Mouse (Mus musculus) brain, adult 10 weeks (tissue): ENCODE measurements around the gene Camsap3. TPM values are rescaled to one million over a fixed set of nuclear protein-coding genes. Genes with fewer than 3 reads are reported as not detected.

ENCODE experiments used
- polyA plus RNA-seq: library from polyadenylated mRNA; stranded (reverse); fragments of 350-450 nt; fragmentation: Illumina TruSeq; extraction: RNeasy Lipid Tissue Mini Kit (QIAGEN cat#74804); gene quantifications from one replicate; pipeline ENCODE4 v1.2.3, GENCODE M21; 2015; ENCODE audit warnings: low read depth, low replicate concordance

Gene Camsap3
- 25.7 TPM for polyA plus RNA-seq

GRCm38 (mm10) chr8:3586993-3587390 is at the start of gene Camsap3:
Camsap3 (plus strand) TSS chr8:3587293.

GRCm38 (mm10) chr8:3567641-3568371 is 19.3 kb upstream of the Camsap3 start, which contains the start of gene C330021F23Rik:
C330021F23Rik (plus strand) TSS chr8:3567990.

GRCm38 (mm10) chr8:3621199-3621970 is 34.3 kb downstream of the Camsap3 start, which contains the start of the genes Xab2 and Pet100:
Xab2 (minus strand) TSS chr8:3621316.
Pet100 (plus strand) TSS chr8:3621548.

GRCm38 (mm10) chr8:3625445-3625844 is 38.4 kb downstream of the Camsap3 start, which contains the start of gene Pcp2:
Pcp2 (minus strand) TSS chr8:3625545.

GRCm38 (mm10) chr8:3630647-3631477 is 43.8 kb downstream of the Camsap3 start, which contains the start of gene Stxbp2:
Stxbp2 (plus strand) TSS chr8:3630955.

GRCm38 (mm10) chr8:3655526-3655925 is 68.4 kb downstream of the Camsap3 start, which contains the start of gene Retn:
Retn (plus strand) TSS chr8:3655770.

Other genes starting within 250 kb of the Camsap3 start
- gene A430078G23Rik, start 233.9 kb upstream of the Camsap3 start, polyA plus RNA-seq: not detected
- gene Arhgef18, start 194.3 kb upstream of the Camsap3 start, polyA plus RNA-seq: 24.5 TPM
- gene Pex11g, start 119.6 kb upstream of the Camsap3 start, polyA plus RNA-seq: 1.0 TPM
- not detected for gene Tex45, start 116.4 kb upstream of the Camsap3 start, polyA plus RNA-seq
- gene Zfp358, start 94.2 kb upstream of the Camsap3 start, polyA plus RNA-seq: 24.3 TPM
- 89.1 TPM for gene Mcoln1, start 86.8 kb upstream of the Camsap3 start, polyA plus RNA-seq
- gene Pnpla6, start 71.9 kb upstream of the Camsap3 start, polyA plus RNA-seq: 48.2 TPM
- not detected for gene C330021F23Rik, start 19.3 kb upstream of the Camsap3 start, polyA plus RNA-seq
- gene Xab2, start 34.0 kb downstream of the Camsap3 start, polyA plus RNA-seq: 31.6 TPM
- 90.1 TPM for gene Pet100, start 34.3 kb downstream of the Camsap3 start, polyA plus RNA-seq
- not detected for gene Pcp2, start 38.3 kb downstream of the Camsap3 start, polyA plus RNA-seq
- gene Stxbp2, start 43.7 kb downstream of the Camsap3 start, polyA plus RNA-seq: 87.8 TPM
- 1.5 TPM for gene Retn, start 68.5 kb downstream of the Camsap3 start, polyA plus RNA-seq
- 0.40 TPM for gene Mcemp1, start 78.5 kb downstream of the Camsap3 start, polyA plus RNA-seq
- gene Fcor, start 85.1 kb downstream of the Camsap3 start, polyA plus RNA-seq: 28.4 TPM
- gene Trappc5, start 89.0 kb downstream of the Camsap3 start, polyA plus RNA-seq: 33.1 TPM
- gene Fcer2a, start 106.9 kb downstream of the Camsap3 start, polyA plus RNA-seq: not detected
- gene Clec4g, start 133.4 kb downstream of the Camsap3 start, polyA plus RNA-seq: not detected
- 0.59 TPM for gene Cd209a, start 161.7 kb downstream of the Camsap3 start, polyA plus RNA-seq